Mouse (Mus musculus) lung, postnatal 0 days (tissue): ENCODE measurements at regions not wholly inside any gene's neighbourhood (a gene's known extent, or its start where the extent isn't known, plus 50 kb on each side); places are given as distances from the start of the nearest gene placed in this dataset.

ENCODE experiments used
- ATAC-seq: fragments of 200-750 bp; cut with Nextera tagmentation; 2 replicates; pipeline ENCODE4 v1.8.0; 2017; ENCODE audit warnings: moderate library complexity
- DNase-seq: peaks from one replicate; pipeline ENCODE4 v3.0.0-alpha.2; 2016; ENCODE audit warnings: low spot score
- H3K27ac ChIP-seq: fragments of 300-500 bp; sonication (generic); 2 replicates; pipeline ENCODE4 v1.5.1; 2014; ENCODE audit warnings: antibody characterized with exemption, mild to moderate bottlenecking, low read length, mixed read lengths
- H3K27me3 ChIP-seq: fragments of 300-500 bp; sonication (generic); replicated peaks from 2 replicates; pipeline ENCODE4 v1.6.1; 2014; ENCODE audit warnings: low read length, mixed read lengths; ENCODE audit not compliant: insufficient read depth
- H3K36me3 ChIP-seq: fragments of 300-500 bp; sonication (generic); 2 replicates; pipeline ENCODE4 v1.6.1; 2014; ENCODE audit warnings: low read length, mixed read lengths; ENCODE audit not compliant: insufficient read depth
- H3K4me1 ChIP-seq: fragments of 300-500 bp; sonication (generic); 2 replicates; pipeline ENCODE4 v1.6.1; 2014; ENCODE audit warnings: antibody characterized with exemption, low read depth, low read length, mixed read lengths; ENCODE audit not compliant: insufficient read depth
- H3K4me2 ChIP-seq: fragments of 300-500 bp; sonication (generic); replicated peaks from 2 replicates; pipeline ENCODE4 v1.6.1; 2014; ENCODE audit warnings: low read depth, mild to moderate bottlenecking, low read length, moderate library complexity, mixed read lengths
- H3K4me3 ChIP-seq: fragments of 300-500 bp; sonication (generic); 2 replicates; pipeline ENCODE4 v1.5.1; 2014; ENCODE audit warnings: low read depth, low read length
- H3K9ac ChIP-seq: fragments of 300-500 bp; sonication (generic); replicated peaks from 2 replicates; pipeline ENCODE4 v1.6.1; 2014; ENCODE audit warnings: low read depth, mild to moderate bottlenecking
- H3K9me3 ChIP-seq: fragments of 300-500 bp; sonication (generic); 2 replicates; pipeline ENCODE4 v1.6.1; 2016; ENCODE audit warnings: low read length, mixed read lengths
- CTCF ChIP-seq: IDR thresholded peaks from 2 replicates; pipeline ENCODE4 v1.5.1; 2016; ENCODE audit warnings: antibody characterized with exemption, mild to moderate bottlenecking
- EP300 ChIP-seq: IDR thresholded peaks from 2 replicates; pipeline ENCODE4 v1.6.1; 2016; ENCODE audit warnings: antibody characterized with exemption, mild to moderate bottlenecking, control low read depth
- WGBS: fragments of 180-500 bp; shearing (Covaris S2); extraction: QIAGEN DNeasy Blood & Tissue Kit; methylation state at CpG from one replicate; pipeline ENCODE4 v1.1.7; 2014; 5-methylcytosine and 5-hydroxymethylcytosine counted together

GRCm38 (mm10) chr1:22222836-22223235, 261.1 kb upstream of the Kcnq5 start:
- ATAC-seq (no peak), DNase-seq (no peak)
- H3K9me3 ChIP-seq, result no peaks in the 10 kb centered on the region

DNA sequence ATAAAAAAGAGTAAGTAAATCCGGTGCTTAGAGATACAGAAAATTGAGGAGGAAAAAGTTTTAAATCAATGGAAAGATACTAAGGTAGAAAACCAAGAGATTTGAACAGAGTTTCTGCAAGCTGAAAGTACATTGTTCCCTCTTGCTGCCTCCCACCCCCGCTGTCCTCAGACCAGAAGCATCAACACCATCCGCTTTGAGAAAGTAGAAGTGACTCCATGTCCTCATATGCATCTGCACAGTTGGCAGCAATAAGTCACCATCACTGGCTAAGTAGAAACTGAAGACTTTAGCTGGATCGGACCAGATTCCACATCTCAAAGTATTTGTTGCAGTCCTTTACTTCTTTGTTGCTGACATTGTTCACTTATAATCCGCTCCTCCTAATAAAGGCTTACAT, 250.1 kb upstream of the Kcnq5 start:
- Histone ChIP-seq H3K36me3 (no peaks in the 10 kb centered on the region), H3K4me1 (no peaks in the 10 kb centered on the region), H3K9ac (no peak overlapping the region), H3K27ac (no peak overlapping the region), H3K27me3 (no peaks in the 10 kb centered on the region), H3K4me3 (no peak overlapping the region), H3K4me2 (no peak overlapping the region), H3K9me3 (no peaks in the 10 kb centered on the region)
- no peak for DNase-seq
- ATAC-seq, result no peak
- TF ChIP-seq EP300, result no peak
- no peak for TF ChIP-seq CTCF
- WGBS, result 94% methylated on average over 5 of the region's 5 CpGs

More at GRCm38 (mm10) chr1:22222836-22223235, 261.1 kb upstream of the Kcnq5 start:
- TF ChIP-seq CTCF (no peak), EP300 (no peak)
- Histone ChIP-seq H3K27ac (no peak overlapping the region), H3K36me3 (no peaks in the 10 kb centered on the region), H3K9ac (no peak overlapping the region), H3K4me2 (no peak overlapping the region), H3K4me3 (no peak overlapping the region), H3K27me3 (no peaks in the 10 kb centered on the region), H3K4me1 (no peaks in the 10 kb centered on the region)
- WGBS, result 34% methylated on average over 1 of the region's 1 CpGs

DNA sequence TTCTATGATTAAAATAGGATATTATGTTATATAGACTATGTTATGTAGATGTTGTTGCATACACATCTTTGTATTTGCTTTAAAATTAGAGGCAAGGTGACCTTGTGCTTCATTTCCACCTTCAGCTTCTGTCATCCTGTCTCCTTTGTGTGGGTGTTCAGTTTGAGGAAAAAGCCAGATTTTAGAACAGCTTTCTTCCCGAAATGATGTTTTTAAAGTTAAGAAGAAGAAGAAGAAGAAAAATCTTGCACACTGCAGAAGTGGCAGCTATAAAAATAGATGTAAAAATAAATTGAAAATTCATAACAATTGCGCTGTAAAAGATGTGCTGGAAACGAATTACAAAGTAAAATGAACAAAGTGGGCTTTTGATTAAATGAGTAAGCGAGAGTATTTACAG, 249.5 kb upstream of the Kcnq5 start:
- Histone ChIP-seq H3K36me3 (no peaks in the 10 kb centered on the region), H3K4me3 (no peak overlapping the region), H3K9ac (no peak overlapping the region), H3K27ac (no peak overlapping the region), H3K4me1 (no peaks in the 10 kb centered on the region), H3K4me2 (no peak overlapping the region), H3K27me3 (no peaks in the 10 kb centered on the region), H3K9me3 (no peaks in the 10 kb centered on the region)
- ATAC-seq (no peak), DNase-seq (no peak)
- TF ChIP-seq EP300 (no peak), CTCF (no peak)
- WGBS, result 82% methylated on average over 4 of the region's 4 CpGs

DNA sequence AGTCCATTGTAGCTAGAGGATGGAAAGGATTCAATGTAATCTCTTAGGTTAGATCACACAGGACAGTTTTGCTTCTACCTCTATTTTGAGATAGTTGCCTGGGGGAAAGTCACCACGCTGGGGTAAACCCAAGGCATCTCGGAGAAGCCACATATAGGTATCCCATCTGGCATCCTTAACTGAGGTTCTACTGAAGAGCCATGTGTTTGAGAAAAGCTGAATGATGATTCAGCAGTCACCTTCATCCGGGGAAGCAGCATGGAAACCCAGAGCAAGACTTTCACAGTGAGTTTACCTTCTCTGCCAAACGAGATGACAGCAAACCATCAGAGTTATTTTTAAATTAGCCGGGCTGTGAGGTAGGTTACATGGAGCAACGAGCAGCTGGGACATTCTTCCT, 248.9 kb upstream of the Kcnq5 start:
- no peak overlapping the region for H3K27ac ChIP-seq
- WGBS, result 76% methylated on average over 6 of the region's 6 CpGs
- no peak overlapping the region for H3K9ac ChIP-seq
- no peaks in the 10 kb centered on the region for H3K36me3 ChIP-seq
- no peak overlapping the region for H3K4me2 ChIP-seq
- TF ChIP-seq EP300 (no peak), CTCF (no peak)
- DNase-seq (no peak), ATAC-seq (no peak)
- no peaks in the 10 kb centered on the region for H3K27me3 ChIP-seq
- no peak overlapping the region for H3K4me3 ChIP-seq
- H3K9me3 ChIP-seq, result no peaks in the 10 kb centered on the region
- no peaks in the 10 kb centered on the region for H3K4me1 ChIP-seq

- H3K9me3 ChIP-seq, result no peaks in the 10 kb centered on the region
- ATAC-seq (no peak), DNase-seq (no peak)
- 83% methylated on average over 2 of the region's 2 CpGs for WGBS
- no peak overlapping the region for H3K4me3 ChIP-seq
- H3K27ac ChIP-seq, result no peak overlapping the region
- no peak overlapping the region for H3K4me2 ChIP-seq
- no peak overlapping the region for H3K9ac ChIP-seq
- no peaks in the 10 kb centered on the region for H3K36me3 ChIP-seq
- no peaks in the 10 kb centered on the region for H3K4me1 ChIP-seq
- TF ChIP-seq CTCF (no peak), EP300 (no peak)
- H3K27me3 ChIP-seq, result no peaks in the 10 kb centered on the region
These were observed 246.5 kb upstream of the Kcnq5 start for GRCm38 (mm10) chr1:22208287-22208686.

DNA sequence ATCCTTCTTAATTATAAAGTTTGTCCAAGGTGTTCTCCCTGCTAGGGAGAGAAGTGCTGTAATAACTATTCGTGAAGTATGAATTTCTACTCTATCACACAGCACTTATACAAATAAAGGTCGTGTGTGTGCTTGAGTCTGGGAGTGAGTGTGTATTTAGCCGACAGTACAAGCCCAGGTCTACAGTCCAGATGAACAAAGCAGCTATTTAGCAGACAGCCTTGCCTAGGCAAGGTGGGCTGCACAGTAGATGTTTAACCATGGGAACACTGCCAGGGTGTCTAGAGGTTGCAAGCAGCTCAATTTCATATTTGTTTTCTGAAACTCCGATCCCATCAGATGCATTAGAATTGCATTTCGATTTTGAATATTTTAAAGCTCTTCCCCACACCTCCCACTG, 245.2 kb upstream of the Kcnq5 start:
- no peak overlapping the region for H3K4me3 ChIP-seq
- no peak overlapping the region for H3K27ac ChIP-seq
- H3K9ac ChIP-seq, result no peak overlapping the region
- no peaks in the 10 kb centered on the region for H3K4me1 ChIP-seq
- H3K27me3 ChIP-seq, result no peaks in the 10 kb centered on the region
- no peak for TF ChIP-seq CTCF
- no peak for TF ChIP-seq EP300
- peak; percentile 17 for DNase-seq
- ATAC-seq, result no peak
- WGBS, result 47% methylated on average over 5 of the region's 5 CpGs
- H3K9me3 ChIP-seq, result no peaks in the 10 kb centered on the region
- no peaks in the 10 kb centered on the region for H3K36me3 ChIP-seq
- no peak overlapping the region for H3K4me2 ChIP-seq

GRCm38 (mm10) chr1:22167621-22168181, 206.0 kb upstream of the Kcnq5 start:
- no peak for DNase-seq

More at GRCm38 (mm10) chr1:22167621-22168181, 206.0 kb upstream of the Kcnq5 start:
- Histone ChIP-seq H3K4me2 (no peak overlapping the region), H3K9ac (no peak overlapping the region), H3K4me1 (no peaks in the 10 kb centered on the region), H3K27ac (no peak overlapping the region), H3K4me3 (no peak overlapping the region), H3K27me3 (no peaks in the 10 kb centered on the region), H3K9me3 (no peaks in the 10 kb centered on the region), H3K36me3 (no peaks in the 10 kb centered on the region)
- ATAC-seq, result no peak
- TF ChIP-seq CTCF (no peak), EP300 (no peak)
- 70% methylated on average over 4 of the region's 4 CpGs for WGBS
